Mouse (Mus musculus): ENCODE data around the gene Oas2.
A peak's percentile ranks its signal among the peaks of the same experiment; 100 is the strongest.
"Not testable (repeated sequence)": the region's sequence is repeated elsewhere in the genome, so short reads cannot be mapped to it uniquely, and the experiment has no call there.

The Oas2 gene

GRCm38 (mm10) chr5:120749688-120750087 is at the start of gene Oas2:
Oas2 (minus strand) TSS chr5:120749853.
- DNase-seq, result no peak

GRCm38 (mm10) chr5:120798943-120799342 is 49.3 kb upstream of the Oas2 start:
- not testable (repeated sequence) for DNase-seq

GRCm38 (mm10) chr5:120798147-120798546 is 48.5 kb upstream of the Oas2 start:
- DNase-seq, result not testable (repeated sequence)

GRCm38 (mm10) chr5:120795480-120796034 is 45.9 kb upstream of the Oas2 start, which contains the start of gene Oas1e:
Oas1e (minus strand) TSS chr5:120795530.
- DNase-seq, result not testable (repeated sequence)

- peak; percentile 43 for DNase-seq
Measured at GRCm38 (mm10) chr5:120793043-120793442, 43.4 kb upstream of the Oas2 start.

GRCm38 (mm10) chr5:120787042-120787441 is 37.4 kb upstream of the Oas2 start:
- DNase-seq, result no peak

GRCm38 (mm10) chr5:120782446-120782845 is 32.8 kb upstream of the Oas2 start:
- DNase-seq, result no peak

- DNase-seq, result no peak
Measured at GRCm38 (mm10) chr5:120781646-120782045, 32.0 kb upstream of the Oas2 start.

GRCm38 (mm10) chr5:120779922-120780321 is 30.3 kb upstream of the Oas2 start:
- no peak for DNase-seq

GRCm38 (mm10) chr5:120778941-120779340 is 29.3 kb upstream of the Oas2 start:
- DNase-seq, result no peak

GRCm38 (mm10) chr5:120777478-120777877 is 27.8 kb upstream of the Oas2 start, which contains the start of gene Oas3:
Oas3 (minus strand) TSS chr5:120777661.
- DNase-seq, result no peak

GRCm38 (mm10) chr5:120776801-120777200 is 27.1 kb upstream of the Oas2 start:
- no peak for DNase-seq

GRCm38 (mm10) chr5:120775287-120775985 is 25.8 kb upstream of the Oas2 start:
- DNase-seq, result no peak

- DNase-seq, result no peak
Measured at GRCm38 (mm10) chr5:120769396-120769795, 19.7 kb upstream of the Oas2 start.

GRCm38 (mm10) chr5:120765010-120765409 is 15.4 kb upstream of the Oas2 start:
- no peak for DNase-seq

GRCm38 (mm10) chr5:120761901-120762300 is 12.2 kb upstream of the Oas2 start:
- DNase-seq, result no peak

GRCm38 (mm10) chr5:120754215-120754614 is 4.6 kb upstream of the Oas2 start:
- no peak for DNase-seq

- no peak for DNase-seq
Measured at GRCm38 (mm10) chr5:120752786-120753185, 3.1 kb upstream of the Oas2 start.

GRCm38 (mm10) chr5:120751206-120751605 is 1.6 kb upstream of the Oas2 start:
- no peak for DNase-seq

GRCm38 (mm10) chr5:120746451-120746850 is 3.2 kb downstream of the Oas2 start:
- DNase-seq, result no peak

GRCm38 (mm10) chr5:120742125-120742524 is 7.5 kb downstream of the Oas2 start:
- peak; percentile 20 for DNase-seq

GRCm38 (mm10) chr5:120734380-120734990 is 15.2 kb downstream of the Oas2 start:
- DNase-seq, result no peak

- DNase-seq, result no peak
Measured at GRCm38 (mm10) chr5:120733696-120734095, 16.0 kb downstream of the Oas2 start.

GRCm38 (mm10) chr5:120732740-120733139 is 16.9 kb downstream of the Oas2 start:
- DNase-seq, result no peak
